Mouse (Mus musculus): ENCODE data around the gene Mnat1. TPM values are rescaled to one million over a fixed set of nuclear protein-coding genes. Genes with fewer than 3 reads are reported as not detected.

Mnat1 gene
- polyA plus RNA-seq, 1 experiment from 2014 or later, result 39.7 TPM

GRCm38 (mm10) chr12:73162408-73163181, 39.1 kb downstream of the Mnat1 start:
- Histone ChIP-seq H3K9me3 (replicated peaks) (no peaks in the 10 kb centered on the region), H3K27me3 (ENCODE audit: low read depth, poor library complexity, severe bottlenecking) (no peaks in the 10 kb centered on the region), H3K27ac (peak overlapping the region; percentile 30; the same call in 1 of the 2 replicates), H3K36me3 (peaks cover 9% of the 10 kb centered on the region), H3K4me1 (no peaks in the 10 kb centered on the region), H3K4me3 (no peak overlapping the region)
- WGBS, result 92% methylated on average over 13 of the region's 13 CpGs
- DNase-seq (ENCODE audit: low spot score), result no peak

- Histone ChIP-seq H3K27ac (no peak overlapping the region), H3K4me3 (no peak overlapping the region), H3K9me3 (replicated peaks) (no peaks in the 10 kb centered on the region), H3K4me1 (no peaks in the 10 kb centered on the region), H3K36me3 (peaks cover 25% of the 10 kb centered on the region), H3K27me3 (ENCODE audit: low read depth, poor library complexity, severe bottlenecking) (no peaks in the 10 kb centered on the region)
- no peak for DNase-seq (ENCODE audit: low spot score)
- WGBS, result 84% methylated on average over 6 of the region's 6 CpGs
These were observed 47.3 kb downstream of the Mnat1 start for GRCm38 (mm10) chr12:73170794-73171193.

- H3K4me1 ChIP-seq, result peaks cover 5% of the 10 kb centered on the region
- 82% methylated on average over 8 of the region's 8 CpGs for WGBS
- H3K27me3 ChIP-seq (ENCODE audit: low read depth, poor library complexity, severe bottlenecking), result no peaks in the 10 kb centered on the region
- no peak for DNase-seq (ENCODE audit: low spot score)
- no peaks in the 10 kb centered on the region for H3K9me3 ChIP-seq (replicated peaks)
- no peak overlapping the region for H3K27ac ChIP-seq
- H3K36me3 ChIP-seq, result peaks cover 33% of the 10 kb centered on the region
- no peak overlapping the region for H3K4me3 ChIP-seq
These were observed 60.4 kb downstream of the Mnat1 start for GRCm38 (mm10) chr12:73183896-73184295.

GRCm38 (mm10) chr12:73197363-73197762, 73.8 kb downstream of the Mnat1 start:
- DNase-seq (ENCODE audit: low spot score), result no peak
- Histone ChIP-seq H3K4me1 (peaks cover 12% of the 10 kb centered on the region), H3K36me3 (0 out of 2 replicates have a peak, but pooled peaks cover 4% of the 10 kb centered on the region), H3K27ac (no peak overlapping the region), H3K9me3 (replicated peaks) (no peaks in the 10 kb centered on the region), H3K4me3 (no peak overlapping the region), H3K27me3 (ENCODE audit: low read depth, poor library complexity, severe bottlenecking) (no peaks in the 10 kb centered on the region)
- WGBS, result 92% methylated on average over 6 of the region's 6 CpGs

GRCm38 (mm10) chr12:73198451-73198850, 74.9 kb downstream of the Mnat1 start:
- WGBS, result 71% methylated on average over 1 of the region's 1 CpGs
- no peaks in the 10 kb centered on the region for H3K27me3 ChIP-seq (ENCODE audit: low read depth, poor library complexity, severe bottlenecking)

GRCm38 (mm10) chr12:73199375-73199774, 75.9 kb downstream of the Mnat1 start:
- Histone ChIP-seq H3K36me3 (0 out of 2 replicates have a peak, but pooled peaks cover 4% of the 10 kb centered on the region), H3K4me1 (peaks cover 12% of the 10 kb centered on the region), H3K9me3 (replicated peaks) (no peaks in the 10 kb centered on the region), H3K4me3 (no peak overlapping the region), H3K27ac (no peak overlapping the region), H3K27me3 (ENCODE audit: low read depth, poor library complexity, severe bottlenecking) (no peaks in the 10 kb centered on the region)
- no peak for DNase-seq (ENCODE audit: low spot score)
- 53% methylated on average over 7 of the region's 7 CpGs for WGBS

More at GRCm38 (mm10) chr12:73198451-73198850, 74.9 kb downstream of the Mnat1 start:
- Histone ChIP-seq H3K27ac (no peak overlapping the region), H3K36me3 (0 out of 2 replicates have a peak, but pooled peaks cover 4% of the 10 kb centered on the region), H3K4me1 (peaks cover 12% of the 10 kb centered on the region), H3K4me3 (no peak overlapping the region), H3K9me3 (replicated peaks) (no peaks in the 10 kb centered on the region)
- no peak for DNase-seq (ENCODE audit: low spot score)

- no peak overlapping the region for H3K27ac ChIP-seq
- DNase-seq (ENCODE audit: low spot score), result no peak
- no peak overlapping the region for H3K4me3 ChIP-seq
- no peaks in the 10 kb centered on the region for H3K9me3 ChIP-seq (replicated peaks)
- 0 out of 2 replicates have a peak, but pooled peaks cover 4% of the 10 kb centered on the region for H3K36me3 ChIP-seq
- WGBS, result 73% methylated on average over 3 of the region's 3 CpGs
- peaks cover 24% of the 10 kb centered on the region for H3K4me1 ChIP-seq
- H3K27me3 ChIP-seq (ENCODE audit: low read depth, poor library complexity, severe bottlenecking), result no peaks in the 10 kb centered on the region
These were observed 78.1 kb downstream of the Mnat1 start for GRCm38 (mm10) chr12:73201587-73201986.

GRCm38 (mm10) chr12:73205710-73206649, 82.5 kb downstream of the Mnat1 start:
- WGBS, result 64% methylated on average over 11 of the region's 11 CpGs
- H3K36me3 ChIP-seq, result no peaks in the 10 kb centered on the region
- H3K9me3 ChIP-seq (replicated peaks), result no peaks in the 10 kb centered on the region
- H3K27me3 ChIP-seq (ENCODE audit: low read depth, poor library complexity, severe bottlenecking), result no peaks in the 10 kb centered on the region
- no peak for DNase-seq (ENCODE audit: low spot score)
- H3K27ac ChIP-seq, result no peak overlapping the region
- H3K4me1 ChIP-seq, result peaks cover 30% of the 10 kb centered on the region
- H3K4me3 ChIP-seq, result no peak overlapping the region

GRCm38 (mm10) chr12:73207008-73207407, 83.5 kb downstream of the Mnat1 start:
- no peaks in the 10 kb centered on the region for H3K27me3 ChIP-seq (ENCODE audit: low read depth, poor library complexity, severe bottlenecking)
- H3K4me1 ChIP-seq, result peaks cover 26% of the 10 kb centered on the region
- no peaks in the 10 kb centered on the region for H3K36me3 ChIP-seq
- no peak overlapping the region; the same call in 1 of the 2 replicates for H3K27ac ChIP-seq
- no peak for DNase-seq (ENCODE audit: low spot score)
- 73% methylated on average over 4 of the region's 4 CpGs for WGBS
- no peaks in the 10 kb centered on the region for H3K9me3 ChIP-seq (replicated peaks)
- no peak overlapping the region for H3K4me3 ChIP-seq

GRCm38 (mm10) chr12:73207461-73207860, 83.9 kb downstream of the Mnat1 start:
- DNase-seq (ENCODE audit: low spot score), result no peak
- Histone ChIP-seq H3K27ac (no peak overlapping the region), H3K36me3 (no peaks in the 10 kb centered on the region), H3K27me3 (ENCODE audit: low read depth, poor library complexity, severe bottlenecking) (no peaks in the 10 kb centered on the region), H3K4me1 (peaks cover 26% of the 10 kb centered on the region), H3K9me3 (replicated peaks) (no peaks in the 10 kb centered on the region), H3K4me3 (no peak overlapping the region)
- 87% methylated on average over 1 of the region's 1 CpGs for WGBS

GRCm38 (mm10) chr12:73208518-73208917, 85.0 kb downstream of the Mnat1 start:
- no peaks in the 10 kb centered on the region for H3K36me3 ChIP-seq

GRCm38 (mm10) chr12:73209117-73209516, 85.6 kb downstream of the Mnat1 start:
- WGBS, result 78% methylated on average over 1 of the region's 1 CpGs
- Histone ChIP-seq H3K4me3 (no peak overlapping the region), H3K9me3 (replicated peaks) (no peaks in the 10 kb centered on the region), H3K36me3 (no peaks in the 10 kb centered on the region), H3K27me3 (ENCODE audit: low read depth, poor library complexity, severe bottlenecking) (no peaks in the 10 kb centered on the region), H3K27ac (no peak overlapping the region), H3K4me1 (peaks cover 26% of the 10 kb centered on the region)
- no peak for DNase-seq (ENCODE audit: low spot score)

More at GRCm38 (mm10) chr12:73208518-73208917, 85.0 kb downstream of the Mnat1 start:
- H3K27me3 ChIP-seq (ENCODE audit: low read depth, poor library complexity, severe bottlenecking), result no peaks in the 10 kb centered on the region
- no peak overlapping the region for H3K27ac ChIP-seq
- no peak for DNase-seq (ENCODE audit: low spot score)
- WGBS, result 94% methylated on average over 4 of the region's 4 CpGs
- peaks cover 26% of the 10 kb centered on the region for H3K4me1 ChIP-seq
- no peak overlapping the region for H3K4me3 ChIP-seq
- H3K9me3 ChIP-seq (replicated peaks), result no peaks in the 10 kb centered on the region

GRCm38 (mm10) chr12:73210454-73210853, 86.9 kb downstream of the Mnat1 start:
- H3K4me3 ChIP-seq, result no peak overlapping the region
- H3K4me1 ChIP-seq, result peaks cover 25% of the 10 kb centered on the region
- no peak for DNase-seq (ENCODE audit: low spot score)
- H3K9me3 ChIP-seq (replicated peaks), result no peaks in the 10 kb centered on the region
- WGBS, result 76% methylated on average over 3 of the region's 3 CpGs
- H3K27ac ChIP-seq, result no peak overlapping the region
- no peaks in the 10 kb centered on the region for H3K27me3 ChIP-seq (ENCODE audit: low read depth, poor library complexity, severe bottlenecking)
- 0 out of 2 replicates have a peak, but pooled peaks cover 3% of the 10 kb centered on the region for H3K36me3 ChIP-seq
